Mouse (Mus musculus) effector memory CD4-positive, alpha-beta T cell, adult 5 months (primary cell): Measurements from ENCODE around the gene Gm21663. TPM values are rescaled to one million over a fixed set of nuclear protein-coding genes. Genes with fewer than 3 reads are reported as not detected.

Experiments
- polyA plus RNA-seq: library from polyadenylated mRNA; unstranded; fragments of 100-300 nt; shearing (Covaris generic); gene quantifications from one replicate; pipeline ENCODE4 v1.2.1, GENCODE M21; 2017

Gm21663 gene
- polyA plus RNA-seq = not detected

DNA sequence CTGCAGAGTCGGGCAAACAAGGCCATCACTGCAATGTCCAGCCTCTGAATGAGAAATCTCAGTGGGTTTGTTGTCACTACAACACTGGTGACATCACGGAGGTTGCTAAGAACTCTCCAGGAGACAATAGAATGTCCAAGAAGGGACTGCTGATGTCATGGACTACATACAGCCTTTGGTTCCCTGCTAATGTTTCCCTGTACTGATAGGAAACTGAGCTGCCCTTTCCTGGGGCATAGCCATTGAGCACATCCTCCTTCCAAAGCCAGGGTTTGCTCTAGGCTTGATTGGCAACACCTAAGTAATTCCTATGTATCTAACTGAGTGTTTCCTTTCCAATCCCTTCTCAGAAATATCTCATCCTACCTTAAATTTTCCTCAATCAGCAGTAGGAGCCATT, at the start of gene Gm21663:
Gene Gm21663, minus strand, starts transcription at position 101 of the 400 bp plus-strand sequence.

DNA sequence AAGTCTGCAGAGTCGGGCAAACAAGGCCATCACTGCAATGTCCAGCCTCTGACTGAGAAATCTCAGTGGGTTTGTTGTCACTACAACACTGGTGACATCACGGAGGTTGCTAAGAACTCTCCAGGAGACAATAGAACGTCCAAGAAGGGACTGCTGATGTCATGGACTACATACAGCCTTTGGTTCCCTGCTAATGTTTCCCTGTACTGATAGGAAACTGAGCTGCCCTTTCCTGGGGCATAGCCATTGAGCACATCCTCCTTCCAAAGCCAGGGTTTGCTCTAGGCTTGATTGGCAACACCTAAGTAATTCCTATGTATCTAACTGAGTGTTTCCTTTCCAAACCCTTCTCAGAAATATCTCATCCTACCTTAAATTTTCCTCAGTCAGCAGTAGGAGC, 46.4 kb upstream of the Gm21663 start, which contains the start of gene Gm21698:
Gene Gm21698, minus strand, starts transcription at position 101 of the 400 bp plus-strand sequence.

DNA sequence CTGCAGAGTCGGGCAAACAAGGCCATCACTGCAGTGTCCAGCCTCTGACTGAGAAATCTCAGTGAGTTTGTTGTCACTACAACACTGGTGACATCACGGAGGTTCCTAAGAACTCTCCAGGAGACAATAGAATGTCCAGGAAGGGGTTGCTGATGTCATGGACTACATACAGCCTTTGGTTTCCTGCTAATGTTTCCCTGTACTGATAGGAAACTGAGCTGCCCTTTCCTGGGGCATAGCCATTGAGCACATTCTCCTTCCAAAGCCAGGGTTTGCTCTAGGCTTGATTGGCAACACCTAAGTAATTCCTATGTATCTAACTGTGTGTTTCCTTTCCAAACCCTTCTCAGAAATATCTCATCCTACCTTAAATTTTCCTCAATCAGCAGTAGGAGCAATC, 30.4 kb upstream of the Gm21663 start, which contains the start of gene Gm21680:
Gene Gm21680, minus strand, starts transcription at position 101 of the 400 bp plus-strand sequence.

DNA sequence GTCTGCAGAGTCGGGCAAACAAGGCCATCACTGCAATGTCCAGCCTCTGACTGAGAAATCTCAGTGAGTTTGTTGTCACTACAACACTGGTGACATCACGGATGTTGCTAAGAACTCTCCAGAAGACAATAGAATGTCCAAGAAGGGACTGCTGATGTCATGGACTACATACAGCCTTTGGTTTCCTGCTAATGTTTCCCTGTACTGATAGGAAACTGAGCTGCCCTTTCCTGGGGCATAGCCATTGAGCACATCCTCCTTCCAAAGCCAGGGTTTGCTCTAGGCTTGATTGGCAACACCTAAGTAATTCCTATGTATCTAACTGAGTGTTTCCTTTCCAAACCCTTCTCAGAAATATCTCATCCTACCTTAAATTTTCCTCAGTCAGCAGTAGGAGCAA, 12.1 kb upstream of the Gm21663 start, which contains the start of gene Gm21671:
Gene Gm21671, minus strand, starts transcription at position 101 of the 400 bp plus-strand sequence.

Other genes starting within 250 kb of the Gm21663 start
- gene Xrcc2, start 236.6 kb downstream of the Gm21663 start, polyA plus RNA-seq = 6.6 TPM
- 1.7 TPM for gene Actr3b, start 182.4 kb downstream of the Gm21663 start, polyA plus RNA-seq
- not detected for gene Gm21671, start 12.0 kb upstream of the Gm21663 start, polyA plus RNA-seq
- gene Gm21680, start 30.3 kb upstream of the Gm21663 start, polyA plus RNA-seq = not detected
- gene Gm21698, start 46.3 kb upstream of the Gm21663 start, polyA plus RNA-seq = not detected
- not detected for gene Gm1979, start 62.4 kb upstream of the Gm21663 start, polyA plus RNA-seq
- not detected for gene Gm5862, start 80.5 kb upstream of the Gm21663 start, polyA plus RNA-seq
- gene Speer4a, start 97.2 kb upstream of the Gm21663 start, polyA plus RNA-seq = not detected
- gene Gm7347, start 116.2 kb upstream of the Gm21663 start, polyA plus RNA-seq = not detected
- not detected for gene Gm10471, start 146.9 kb upstream of the Gm21663 start, polyA plus RNA-seq
- gene 5031410I06Rik, start 163.0 kb upstream of the Gm21663 start, polyA plus RNA-seq = not detected
- gene Gm10220, start 179.0 kb upstream of the Gm21663 start, polyA plus RNA-seq = not detected